Mouse (Mus musculus) stomach, embryonic 16.5 days (tissue): Measurements from ENCODE around the gene Glb1l3. TPM values are rescaled to one million over a fixed set of nuclear protein-coding genes. Genes with fewer than 3 reads are reported as not detected.

Experiments
- ATAC-seq: fragments of 200-750 bp; cut with Nextera tagmentation; 2 replicates; pipeline ENCODE4 v1.8.0; 2017; ENCODE audit warnings: moderate number of reproducible peaks, moderate TSS enrichment; ENCODE audit not compliant: insufficient read depth, low FRiP score
- H3K27ac ChIP-seq: fragments of 300-500 bp; sonication (generic); 2 replicates; pipeline ENCODE4 v1.5.1; 2014; ENCODE audit warnings: low read length
- H3K27me3 ChIP-seq: fragments of 300-500 bp; sonication (generic); 2 replicates; pipeline ENCODE4 v1.6.1; 2014; ENCODE audit warnings: low read length, control low read depth, mixed read lengths; ENCODE audit not compliant: control insufficient read depth, insufficient read depth
- H3K36me3 ChIP-seq: fragments of 300-500 bp; sonication (generic); 2 replicates; pipeline ENCODE4 v1.6.1; 2014; ENCODE audit warnings: low read length; ENCODE audit not compliant: control insufficient read depth, insufficient read depth
- H3K4me1 ChIP-seq: fragments of 300-500 bp; sonication (generic); 2 replicates; pipeline ENCODE4 v1.6.1; 2014; ENCODE audit warnings: low read length, control low read depth, mixed read lengths; ENCODE audit not compliant: control insufficient read depth, insufficient read depth
- H3K4me2 ChIP-seq: fragments of 300-500 bp; sonication (generic); 2 replicates; pipeline ENCODE4 v1.6.1; 2014; ENCODE audit warnings: low read depth, low read length, mixed read lengths
- H3K4me3 ChIP-seq: fragments of 300-500 bp; sonication (generic); replicated peaks from 2 replicates; pipeline ENCODE4 v1.5.1; 2014; ENCODE audit warnings: mild to moderate bottlenecking, low read length
- H3K9ac ChIP-seq: fragments of 300-500 bp; sonication (generic); 2 replicates; pipeline ENCODE4 v1.6.1; 2014; ENCODE audit warnings: low read length
- H3K9me3 ChIP-seq: fragments of 300-500 bp; sonication (generic); replicated peaks from 2 replicates; pipeline ENCODE4 v1.6.1; 2016; ENCODE audit warnings: low read length, control low read depth; ENCODE audit not compliant: control insufficient read depth
- WGBS: fragments of 180-500 bp; shearing (Covaris S2); extraction: QIAGEN DNeasy Blood & Tissue Kit; methylation state at CpG from one replicate; pipeline ENCODE4 v1.1.7; 2014; 5-methylcytosine and 5-hydroxymethylcytosine counted together
- polyA plus RNA-seq: library from polyadenylated mRNA; unstranded; fragments of >200 nt; fragmentation: Nextera tagmentation; extraction: Ambion mirVana; gene quantifications from 2 replicates; pipeline ENCODE4 v1.2.1, GENCODE M21; 2015

Glb1l3 gene
- polyA plus RNA-seq, 1 experiment from 2014 or later, result not detected

DNA sequence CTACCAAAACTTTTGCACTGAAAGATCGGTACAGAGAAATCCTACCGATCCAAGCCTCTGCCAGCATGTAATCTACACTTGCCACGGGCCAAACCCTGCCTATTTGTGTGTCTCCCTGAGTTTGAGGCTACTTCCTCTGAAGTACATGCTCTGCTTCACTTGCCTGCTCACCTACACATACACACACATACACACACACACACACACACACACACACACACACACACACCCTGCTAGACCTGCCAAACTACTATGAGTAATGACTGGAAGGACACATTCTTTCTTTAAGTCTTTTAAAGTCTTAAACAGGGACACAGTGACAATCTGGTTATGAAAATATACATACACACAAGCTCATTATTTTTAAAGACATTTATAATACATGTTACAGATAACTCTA is 62.5 kb downstream of the Glb1l3 start:
- no peak for ATAC-seq

DNA sequence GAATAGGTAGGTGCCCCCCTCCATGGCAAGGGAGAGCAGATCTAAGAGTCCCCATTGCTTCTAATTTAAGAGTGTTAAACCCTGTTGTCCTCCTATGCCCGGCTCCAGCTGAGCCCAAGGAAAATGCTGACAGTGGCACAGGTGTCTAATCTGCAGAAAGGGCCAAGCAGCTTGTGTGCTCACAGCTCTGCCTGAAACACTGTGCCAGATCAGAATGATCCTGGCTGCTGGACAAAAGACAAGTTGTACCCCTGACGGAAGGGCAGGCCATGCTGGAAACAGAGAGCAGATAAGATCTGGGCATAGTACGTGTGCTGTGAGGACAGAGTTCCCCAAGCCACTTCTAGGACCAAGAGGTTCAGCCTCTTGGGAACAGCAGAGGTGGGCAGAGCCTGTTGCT is 67.9 kb downstream of the Glb1l3 start:
- no peak overlapping the region for H3K9ac ChIP-seq
- H3K4me3 ChIP-seq, result no peak overlapping the region
- ATAC-seq, result 0 out of 2 replicates have a peak, but pooled peaks have one; percentile 33
- H3K4me1 ChIP-seq, result no peaks in the 10 kb centered on the region
- WGBS, result 58% methylated on average over 3 of the region's 3 CpGs
- no peaks in the 10 kb centered on the region for H3K36me3 ChIP-seq
- no peak overlapping the region for H3K27ac ChIP-seq
- H3K27me3 ChIP-seq, result no peaks in the 10 kb centered on the region
- no peak overlapping the region for H3K4me2 ChIP-seq
- H3K9me3 ChIP-seq, result no peaks in the 10 kb centered on the region

More for the DNA sequence above, 62.5 kb downstream of the Glb1l3 start:
- no peaks in the 10 kb centered on the region for H3K36me3 ChIP-seq
- no peak overlapping the region for H3K4me3 ChIP-seq
- H3K9me3 ChIP-seq, result no peaks in the 10 kb centered on the region
- 81% methylated on average over 3 of the region's 3 CpGs for WGBS
- H3K4me2 ChIP-seq, result no peak overlapping the region
- H3K9ac ChIP-seq, result no peak overlapping the region
- no peaks in the 10 kb centered on the region for H3K4me1 ChIP-seq
- no peak overlapping the region for H3K27ac ChIP-seq
- H3K27me3 ChIP-seq, result no peaks in the 10 kb centered on the region

DNA sequence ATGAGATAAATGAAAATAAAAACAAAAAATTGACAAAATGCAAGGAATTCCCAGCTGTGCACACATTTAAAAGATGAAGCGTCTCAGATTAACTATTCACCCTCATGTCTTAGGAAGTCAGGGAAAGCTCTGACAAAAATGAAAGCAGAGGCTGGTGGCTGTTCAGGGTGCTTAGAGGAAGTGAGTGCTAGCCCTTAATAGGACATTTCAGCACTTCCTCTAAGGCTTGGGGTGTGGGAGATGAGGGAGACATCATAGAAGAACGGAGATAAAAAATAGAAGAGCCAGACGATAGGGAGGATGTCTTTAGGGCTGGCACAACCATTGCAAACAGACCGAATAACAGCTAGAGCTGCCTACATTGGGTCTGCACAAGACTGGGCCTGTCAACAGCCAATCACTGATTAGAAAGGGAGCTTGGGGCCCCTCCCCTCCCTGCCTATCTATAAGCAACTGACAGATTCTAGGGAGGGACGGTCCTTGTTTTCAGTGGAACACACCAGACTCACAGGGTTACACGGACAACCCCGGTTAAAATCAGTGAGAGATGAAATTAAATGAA is 77.2 kb downstream of the Glb1l3 start:
- no peak for ATAC-seq
- H3K27ac ChIP-seq, result no peak overlapping the region
- H3K27me3 ChIP-seq, result no peaks in the 10 kb centered on the region
- H3K4me2 ChIP-seq, result no peak overlapping the region; the same call in 1 of the 2 replicates
- no peak overlapping the region for H3K9ac ChIP-seq
- no peaks in the 10 kb centered on the region for H3K4me1 ChIP-seq
- no peaks in the 10 kb centered on the region for H3K36me3 ChIP-seq
- H3K4me3 ChIP-seq, result no peak overlapping the region
- WGBS, result 48% methylated on average over 7 of the region's 7 CpGs
- no peaks in the 10 kb centered on the region for H3K9me3 ChIP-seq

DNA sequence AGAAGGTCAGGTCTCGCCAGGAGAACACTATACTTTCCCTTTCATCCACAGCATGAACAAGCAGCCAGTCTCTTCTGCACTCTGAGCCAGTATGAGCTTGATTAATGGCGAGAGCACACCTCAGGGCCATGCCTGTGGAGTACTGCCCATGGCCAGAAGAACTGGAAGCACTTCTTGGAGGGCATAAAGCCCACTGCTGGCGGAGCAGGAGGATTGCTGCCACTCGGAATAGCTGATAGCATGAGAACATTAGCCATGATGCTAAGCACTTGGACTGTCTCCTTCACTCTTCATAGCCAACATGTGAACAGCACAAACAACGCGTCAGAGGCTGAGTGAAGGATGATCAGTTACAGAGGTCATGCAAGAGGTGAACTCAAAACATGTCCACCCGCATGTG is 82.3 kb downstream of the Glb1l3 start:
- Histone ChIP-seq H3K36me3 (no peaks in the 10 kb centered on the region), H3K27ac (no peak overlapping the region), H3K4me2 (no peak overlapping the region), H3K9me3 (no peaks in the 10 kb centered on the region), H3K27me3 (no peaks in the 10 kb centered on the region), H3K4me1 (no peaks in the 10 kb centered on the region), H3K4me3 (no peak overlapping the region), H3K9ac (no peak overlapping the region)
- ATAC-seq, result no peak
- WGBS, result 79% methylated on average over 7 of the region's 7 CpGs

DNA sequence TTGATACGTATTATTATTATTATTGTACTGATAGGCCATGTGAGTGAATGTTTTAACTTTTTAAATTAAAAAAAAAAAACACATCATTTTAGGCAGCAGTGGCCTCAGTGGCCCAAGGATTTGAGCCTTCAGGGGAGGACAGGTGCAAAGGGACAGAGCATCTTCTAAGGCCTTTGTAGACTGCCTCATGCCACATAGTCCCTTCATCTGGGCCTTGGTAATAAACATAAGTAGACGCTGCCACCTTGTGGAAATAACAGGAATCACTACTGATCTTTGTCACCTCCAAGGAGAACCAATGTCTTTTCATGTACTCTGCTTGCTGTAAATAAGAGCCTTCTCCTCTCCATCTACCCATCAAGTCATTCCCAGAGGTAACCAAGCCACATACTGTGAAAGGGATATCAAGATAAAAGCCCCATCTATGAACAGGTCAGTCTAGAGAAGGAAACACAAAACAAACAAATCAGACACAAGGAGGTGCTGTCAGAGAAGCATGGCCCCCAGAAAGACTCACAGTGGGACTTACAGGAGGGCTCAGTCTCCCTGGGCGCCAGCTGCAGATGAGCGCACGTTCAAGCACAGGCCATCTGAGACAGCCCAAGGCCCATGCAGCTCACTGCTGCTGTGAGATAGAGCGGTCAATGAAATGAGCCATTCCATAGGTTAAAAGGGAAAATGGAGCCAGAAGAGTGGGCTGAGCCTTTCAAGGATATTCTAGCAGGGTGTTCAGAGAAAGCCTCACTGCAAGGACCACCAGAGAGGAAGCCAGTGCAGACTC is 84.4 kb downstream of the Glb1l3 start:
- Histone ChIP-seq H3K27me3 (no peaks in the 10 kb centered on the region), H3K4me3 (no peak overlapping the region), H3K36me3 (no peaks in the 10 kb centered on the region), H3K4me1 (no peaks in the 10 kb centered on the region), H3K9ac (no peak overlapping the region), H3K4me2 (no peak overlapping the region), H3K27ac (no peak overlapping the region), H3K9me3 (no peaks in the 10 kb centered on the region)
- no peak for ATAC-seq
- 61% methylated on average over 6 of the region's 6 CpGs for WGBS

DNA sequence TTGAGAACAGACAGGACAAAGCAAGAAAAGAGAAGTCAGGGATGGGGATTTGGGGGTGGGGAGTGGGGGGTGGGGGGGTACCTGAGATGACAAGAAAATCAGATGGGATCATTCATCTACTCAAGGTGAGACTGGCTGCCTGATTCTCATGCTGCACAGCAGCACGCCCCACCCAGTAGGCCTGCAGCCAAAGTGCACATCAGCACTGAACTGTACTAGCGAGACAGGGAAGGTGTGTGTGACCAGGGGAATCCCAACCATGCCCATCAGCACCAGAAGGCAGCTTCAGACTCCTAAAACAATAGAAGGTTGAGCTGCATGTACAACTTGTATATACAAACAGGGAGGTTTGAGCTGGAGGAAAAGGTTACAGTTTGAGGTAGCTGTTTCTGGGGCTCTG is 85.0 kb downstream of the Glb1l3 start:
- H3K4me1 ChIP-seq, result no peaks in the 10 kb centered on the region
- H3K4me2 ChIP-seq, result no peak overlapping the region
- H3K9me3 ChIP-seq, result no peaks in the 10 kb centered on the region
- ATAC-seq, result no peak
- WGBS, result 86% methylated on average over 2 of the region's 2 CpGs
- H3K27ac ChIP-seq, result no peak overlapping the region
- H3K36me3 ChIP-seq, result no peaks in the 10 kb centered on the region
- H3K9ac ChIP-seq, result no peak overlapping the region
- H3K4me3 ChIP-seq, result no peak overlapping the region
- H3K27me3 ChIP-seq, result no peaks in the 10 kb centered on the region

DNA sequence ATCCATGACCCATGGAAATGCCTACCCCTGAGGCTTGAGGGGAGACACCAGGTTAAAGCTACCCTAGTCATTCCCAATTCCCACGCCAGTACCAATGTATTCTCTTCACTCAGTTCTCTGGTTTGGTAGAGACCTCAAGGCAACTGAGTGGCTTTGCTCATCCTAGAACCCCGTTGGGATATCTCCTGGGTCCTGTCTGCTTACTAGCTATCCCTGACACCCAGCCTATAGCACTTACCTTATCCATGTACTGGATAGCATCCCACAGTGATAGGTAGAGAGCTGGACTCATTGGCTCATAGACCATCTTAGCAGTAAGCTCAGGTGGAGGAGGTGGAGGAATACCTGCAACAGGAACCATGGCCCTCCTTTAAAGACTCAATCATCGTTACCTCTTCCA is 92.5 kb downstream of the Glb1l3 start:
- Histone ChIP-seq H3K9ac (no peak overlapping the region), H3K4me2 (no peak overlapping the region), H3K4me3 (no peak overlapping the region), H3K9me3 (no peaks in the 10 kb centered on the region), H3K27ac (no peak overlapping the region), H3K27me3 (no peaks in the 10 kb centered on the region), H3K36me3 (no peaks in the 10 kb centered on the region), H3K4me1 (no peaks in the 10 kb centered on the region)
- WGBS, result 76% methylated on average over 3 of the region's 3 CpGs
- ATAC-seq, result no peak

Other genes starting within 250 kb of the Glb1l3 start
- 0.10 and 0.14 TPM in 2 replicates for gene B3gat1, start 127.2 kb downstream of the Glb1l3 start, polyA plus RNA-seq
- gene Glb1l2, start 54.4 kb downstream of the Glb1l3 start, polyA plus RNA-seq, result 6.0 and 7.7 TPM in 2 replicates
- 0.14 TPM in 1 of 2 replicates, not detected in the other for gene Gm1110, start 62.2 kb upstream of the Glb1l3 start, polyA plus RNA-seq
- gene Acad8, start 138.7 kb upstream of the Glb1l3 start, polyA plus RNA-seq, result 51.3 and 56.5 TPM in 2 replicates
- gene Thyn1, start 138.8 kb upstream of the Glb1l3 start, polyA plus RNA-seq, result 124 and 127 TPM in 2 replicates
- gene Vps26b, start 169.2 kb upstream of the Glb1l3 start, polyA plus RNA-seq, result 24.9 and 25.3 TPM in 2 replicates
- gene Ncapd3, start 169.3 kb upstream of the Glb1l3 start, polyA plus RNA-seq, result 24.7 and 26.4 TPM in 2 replicates